In genomic region chr19:4559011-4559410, GRCm38 (mm10) we compare ENCODE assay signal across 13 mouse cellular contexts. TPM values are rescaled to one million over a fixed set of nuclear protein-coding genes. Genes with fewer than 3 reads are reported as not detected.
A peak's percentile ranks its signal among the peaks of the same experiment; 100 is the strongest.
DNase-seq lines count a peak whose midpoint lies in the region; ATAC-seq and TF ChIP-seq lines count a peak whose summit lies in the region.
"Had no signal": no experiment of that assay in that cellular context is flagged by ENCODE, and none has a peak within 500 bp of the region (broad histone marks: within the 10 kb centered on the region; RNA-seq: fewer than 3 reads in every experiment).

No protein-coding gene starts in this region.

- H3K27ac ChIP-seq in heart, embryonic 15.5 days = peak overlapping the region; percentile 40
- H3K27ac ChIP-seq in embryonic facial prominence, embryonic 10.5 days (replicated peaks) = peak overlapping the region; percentile 66
- peak overlapping the region; percentile 85 for H3K27ac ChIP-seq in hindbrain, postnatal 0 days
- H3K27ac ChIP-seq in midbrain, embryonic 13.5 days = peak overlapping the region; percentile 44; the same call in 1 of the 2 replicates
- H3K27ac ChIP-seq: limb, embryonic 13.5 days had no signal

- H3K27me3 ChIP-seq in heart, embryonic 15.5 days = no peaks in the 10 kb centered on the region; the same call in 1 of the 2 replicates
- no peaks in the 10 kb centered on the region for H3K27me3 ChIP-seq in embryonic facial prominence, embryonic 10.5 days (replicated peaks; ENCODE audit: low read depth, poor library complexity, severe bottlenecking)
- no peaks in the 10 kb centered on the region for H3K27me3 ChIP-seq in hindbrain, postnatal 0 days (ENCODE audit: insufficient read depth, low read length)
- no peaks in the 10 kb centered on the region for H3K27me3 ChIP-seq in midbrain, embryonic 13.5 days
- H3K27me3 ChIP-seq: CH12.LX; limb, embryonic 13.5 days had no signal

- WGBS in heart, embryonic 15.5 days = 43% methylated on average over 3 of the region's 3 CpGs
- WGBS in embryonic facial prominence, embryonic 10.5 days = 52% methylated on average over 3 of the region's 3 CpGs
- 50% methylated on average over 3 of the region's 3 CpGs for WGBS in hindbrain, postnatal 0 days
- 69% methylated on average over 3 of the region's 3 CpGs for WGBS in midbrain, embryonic 13.5 days

- H3K9me3 ChIP-seq in heart, embryonic 15.5 days (replicated peaks) = no peaks in the 10 kb centered on the region
- H3K9me3 ChIP-seq in embryonic facial prominence, embryonic 10.5 days = no peaks in the 10 kb centered on the region
- H3K9me3 ChIP-seq in hindbrain, postnatal 0 days (ENCODE audit: low read length) = no peaks in the 10 kb centered on the region
- no peaks in the 10 kb centered on the region for H3K9me3 ChIP-seq in midbrain, embryonic 13.5 days
- H3K9me3 ChIP-seq: limb, embryonic 13.5 days had no signal

- H3K9ac ChIP-seq in heart, embryonic 15.5 days = no peak overlapping the region
- no peak overlapping the region; the same call in 1 of the 2 replicates for H3K9ac ChIP-seq in hindbrain, postnatal 0 days (replicated peaks; ENCODE audit: low read length)
- H3K9ac ChIP-seq in midbrain, embryonic 13.5 days (replicated peaks) = no peak overlapping the region
- H3K9ac ChIP-seq: limb, embryonic 13.5 days had no signal

- no peaks in the 10 kb centered on the region for H3K36me3 ChIP-seq in heart, embryonic 15.5 days
- no peaks in the 10 kb centered on the region for H3K36me3 ChIP-seq in embryonic facial prominence, embryonic 10.5 days (replicated peaks)
- H3K36me3 ChIP-seq in hindbrain, postnatal 0 days (ENCODE audit: insufficient read depth, low read length) = no peaks in the 10 kb centered on the region
- no peaks in the 10 kb centered on the region for H3K36me3 ChIP-seq in midbrain, embryonic 13.5 days
- H3K36me3 ChIP-seq: limb, embryonic 13.5 days had no signal

- intact Hi-C loops in heart, postnatal 36 days (cut with DNase I) = no loop called here

- H3K4me1 ChIP-seq in heart, embryonic 15.5 days (replicated peaks) = peaks cover 19% of the 10 kb centered on the region
- peaks cover 26% of the 10 kb centered on the region for H3K4me1 ChIP-seq in embryonic facial prominence, embryonic 10.5 days
- H3K4me1 ChIP-seq in hindbrain, postnatal 0 days (ENCODE audit: insufficient read depth, low read length) = peaks cover 15% of the 10 kb centered on the region
- peaks cover 22% of the 10 kb centered on the region for H3K4me1 ChIP-seq in midbrain, embryonic 13.5 days (replicated peaks)

- no peak for TF ChIP-seq CTCF in hindbrain, postnatal 0 days (IDR thresholded peaks at IDR 0.05; ENCODE audit: low read depth)

- no peak for DNase-seq in heart, postnatal 36 days
- DNase-seq in embryonic facial prominence, embryonic 10.5 days (ENCODE audit: low spot score) = no peak
- DNase-seq in hindbrain, postnatal 0 days (ENCODE audit: low spot score) = no peak
- DNase-seq in embryo, embryonic 9.5 days (ENCODE audit: extremely low spot score) = no peak
- no peak for DNase-seq in frontal cortex, adult 2 months (ENCODE audit: extremely low spot score in 1 of 2, low spot score in 1 of 2)
- no peak for DNase-seq in adrenal gland, adult 18-20 months (ENCODE audit: low spot score in 2 of 2)
- DNase-seq: cerebellum, adult 9-11 months; thymus, adult 18-20 months had no signal

- H3K4me3 ChIP-seq in heart, embryonic 15.5 days = no peak overlapping the region
- no peak overlapping the region for H3K4me3 ChIP-seq in embryonic facial prominence, embryonic 10.5 days
- H3K4me3 ChIP-seq in hindbrain, postnatal 0 days (ENCODE audit: low read length) = no peak overlapping the region
- no peak overlapping the region for H3K4me3 ChIP-seq in midbrain, embryonic 13.5 days (replicated peaks)
- H3K4me3 ChIP-seq: limb, embryonic 13.5 days had no signal

- H3K4me2 ChIP-seq in heart, embryonic 15.5 days = no peak overlapping the region
- H3K4me2 ChIP-seq in hindbrain, postnatal 0 days (ENCODE audit: low read depth, low read length) = no peak overlapping the region
- no peak overlapping the region for H3K4me2 ChIP-seq in midbrain, embryonic 13.5 days (replicated peaks)
- H3K4me2 ChIP-seq: limb, embryonic 13.5 days had no signal

- ATAC-seq in heart, embryonic 15.5 days (replicated peaks; ENCODE audit: insufficient number of reproducible peaks, insufficient read depth, low FRiP score, low read depth) = no peak
- no peak for ATAC-seq in hindbrain, postnatal 0 days
- ATAC-seq in midbrain, embryonic 13.5 days = no peak

RNA-seq across cellular contexts. Expression of gene Pcx, which starts 48.7 kb away (rescaled TPM):
- 10.5 and 16.8 TPM in 2 replicates for polyA plus RNA-seq in heart, embryonic 15.5 days (2015; fragmentation: Nextera tagmentation; extraction: Ambion mirVana)
- total RNA-seq in heart, postnatal 36 days (2021) = 10 to 100 TPM; 36.9 to 43.8 TPM
- polyA plus RNA-seq in embryonic facial prominence, embryonic 10.5 days (2016; fragmentation: Nextera tagmentation; extraction: Ambion mirVana) = 24.1 and 26.8 TPM in 2 replicates
- total RNA-seq in hindbrain, postnatal 0 days (2014; rRNA removed) = 82.6 and 84.0 TPM in 2 replicates
- 50.5 and 53.6 TPM in 2 replicates for polyA plus RNA-seq in hindbrain, postnatal 0 days (2015; fragmentation: Nextera tagmentation; extraction: Ambion mirVana)
- polyA plus RNA-seq in midbrain, embryonic 13.5 days (2015; fragmentation: Nextera tagmentation; extraction: Ambion mirVana) = 18.7 and 20.7 TPM in 2 replicates
- polyA plus RNA-seq in frontal cortex, adult 2 months (2012; rRNA removed) = 36.4 and 41.6 TPM in 2 replicates
- 100 to 1,000 TPM; 622 to 707 TPM for total RNA-seq in adrenal gland, adult 18-20 months (2021)
- total RNA-seq: monocyte, adult 5-6 weeks had no signal

RNA-seq across cellular contexts. Expression of gene Lrfn4, which starts 56.5 kb away (rescaled TPM):
- 3.2 and 4.0 TPM in 2 replicates for polyA plus RNA-seq in heart, embryonic 15.5 days (2015; fragmentation: Nextera tagmentation; extraction: Ambion mirVana)
- 1 to 10 TPM; 7.7 to 9.2 TPM for total RNA-seq in heart, postnatal 36 days (2021)
- 6.8 TPM in 2 replicates for polyA plus RNA-seq in embryonic facial prominence, embryonic 10.5 days (2016; fragmentation: Nextera tagmentation; extraction: Ambion mirVana)
- total RNA-seq in hindbrain, postnatal 0 days (2014; rRNA removed) = 172 and 178 TPM in 2 replicates
- 14.1 and 15.6 TPM in 2 replicates for polyA plus RNA-seq in hindbrain, postnatal 0 days (2015; fragmentation: Nextera tagmentation; extraction: Ambion mirVana)
- polyA plus RNA-seq in midbrain, embryonic 13.5 days (2015; fragmentation: Nextera tagmentation; extraction: Ambion mirVana) = 8.8 and 10.1 TPM in 2 replicates
- 31.8 and 33.5 TPM in 2 replicates for polyA plus RNA-seq in frontal cortex, adult 2 months (2012; rRNA removed)
- 1 to 10 TPM; 4.4 to 7.7 TPM for total RNA-seq in adrenal gland, adult 18-20 months (2021)
- total RNA-seq: monocyte, adult 5-6 weeks had no signal
